Mouse (Mus musculus): ENCODE data around the gene Mybl2. TPM values are rescaled to one million over a fixed set of nuclear protein-coding genes. Genes with fewer than 3 reads are reported as not detected.

Mybl2 gene
- polyA plus RNA-seq (2015; fragmentation: Illumina TruSeq; extraction: RNeasy Lipid Tissue Mini Kit (QIAGEN cat#74804); ENCODE audit: low read depth, low replicate concordance), result 2.8 TPM

GRCm38 (mm10) chr2:163054335-163054840 lies at the start of gene Mybl2:
Gene Mybl2, plus strand, starts transcription at chr2:163054687.

GRCm38 (mm10) chr2:163016916-163017743 lies 37.4 kb upstream of the Mybl2 start, which contains the start of gene Ift52:
Gene Ift52, plus strand, starts transcription at chr2:163017354.

GRCm38 (mm10) chr2:163087728-163088127 lies 33.2 kb downstream of the Mybl2 start, which contains the start of gene Gtsf1l:
Gene Gtsf1l, minus strand, starts transcription at chr2:163087855.

Other genes starting within 250 kb of the Mybl2 start
- gene Srsf6, start 123.2 kb upstream of the Mybl2 start, polyA plus RNA-seq (2015; fragmentation: Illumina TruSeq; extraction: RNeasy Lipid Tissue Mini Kit (QIAGEN cat#74804); ENCODE audit: low read depth, low replicate concordance), result 127 TPM
- 7.8 TPM for gene L3mbtl1, start 111.2 kb upstream of the Mybl2 start, polyA plus RNA-seq (2015; fragmentation: Illumina TruSeq; extraction: RNeasy Lipid Tissue Mini Kit (QIAGEN cat#74804); ENCODE audit: low read depth, low replicate concordance)
- gene Sgk2, start 67.4 kb upstream of the Mybl2 start, polyA plus RNA-seq (2015; fragmentation: Illumina TruSeq; extraction: RNeasy Lipid Tissue Mini Kit (QIAGEN cat#74804); ENCODE audit: low read depth, low replicate concordance), result 2.2 TPM
- gene Ift52, start 37.3 kb upstream of the Mybl2 start, polyA plus RNA-seq (2015; fragmentation: Illumina TruSeq; extraction: RNeasy Lipid Tissue Mini Kit (QIAGEN cat#74804); ENCODE audit: low read depth, low replicate concordance), result 45.7 TPM
- not detected for gene Gtsf1l, start 33.2 kb downstream of the Mybl2 start, polyA plus RNA-seq (2015; fragmentation: Illumina TruSeq; extraction: RNeasy Lipid Tissue Mini Kit (QIAGEN cat#74804); ENCODE audit: low read depth, low replicate concordance)
- 23.2 TPM for gene Tox2, start 148.4 kb downstream of the Mybl2 start, polyA plus RNA-seq (2015; fragmentation: Illumina TruSeq; extraction: RNeasy Lipid Tissue Mini Kit (QIAGEN cat#74804); ENCODE audit: low read depth, low replicate concordance)